Mouse (Mus musculus): ENCODE measurements around the gene Ric1. TPM values are rescaled to one million over a fixed set of nuclear protein-coding genes. Genes with fewer than 3 reads are reported as not detected.

The Ric1 gene
- total and polyA plus RNA-seq, 2 experiments from 2014 or later, result 12.0 to 39.5 TPM

- no peak for TF ChIP-seq CTCF (IDR thresholded peaks at IDR 0.05; ENCODE audit: low read depth)
- DNase-seq (ENCODE audit: low spot score) (no peak), ATAC-seq (no peak)
- no peaks in the 10 kb centered on the region for H3K4me1 ChIP-seq (ENCODE audit: insufficient read depth, low read length)
- no peak overlapping the region for H3K4me2 ChIP-seq (ENCODE audit: low read depth, low read length)
- WGBS, result 62% methylated on average over 9 of the region's 9 CpGs
- H3K36me3 ChIP-seq (ENCODE audit: insufficient read depth, low read length), result peaks cover 3% of the 10 kb centered on the region; the same call in 1 of the 2 replicates
- no peak overlapping the region for H3K4me3 ChIP-seq (ENCODE audit: low read length)
- H3K9ac ChIP-seq (replicated peaks; ENCODE audit: low read length), result no peak overlapping the region
- no peaks in the 10 kb centered on the region for H3K27me3 ChIP-seq (ENCODE audit: insufficient read depth, low read length)
- H3K9me3 ChIP-seq (ENCODE audit: low read length), result no peaks in the 10 kb centered on the region
- H3K27ac ChIP-seq, result no peak overlapping the region
These were observed 119.0 kb downstream of the Ric1 start for GRCm38 (mm10) chr19:29641055-29641454.

GRCm38 (mm10) chr19:29641510-29641909 lies 119.4 kb downstream of the Ric1 start:
- no peak overlapping the region for H3K9ac ChIP-seq (replicated peaks; ENCODE audit: low read length)
- H3K9me3 ChIP-seq (ENCODE audit: low read length), result no peaks in the 10 kb centered on the region
- TF ChIP-seq CTCF (IDR thresholded peaks at IDR 0.05; ENCODE audit: low read depth), result no peak
- H3K4me2 ChIP-seq (ENCODE audit: low read depth, low read length), result no peak overlapping the region
- peaks cover 3% of the 10 kb centered on the region; the same call in 1 of the 2 replicates for H3K36me3 ChIP-seq (ENCODE audit: insufficient read depth, low read length)
- H3K27ac ChIP-seq, result no peak overlapping the region
- no peak overlapping the region for H3K4me3 ChIP-seq (ENCODE audit: low read length)
- no peaks in the 10 kb centered on the region for H3K4me1 ChIP-seq (ENCODE audit: insufficient read depth, low read length)
- WGBS, result 67% methylated on average over 5 of the region's 5 CpGs
- H3K27me3 ChIP-seq (ENCODE audit: insufficient read depth, low read length), result no peaks in the 10 kb centered on the region
- ATAC-seq (no peak), DNase-seq (ENCODE audit: low spot score) (no peak)

- Histone ChIP-seq H3K4me3 (ENCODE audit: low read length) (no peak overlapping the region), H3K27me3 (ENCODE audit: insufficient read depth, low read length) (no peaks in the 10 kb centered on the region), H3K4me1 (ENCODE audit: insufficient read depth, low read length) (no peaks in the 10 kb centered on the region), H3K9ac (replicated peaks; ENCODE audit: low read length) (no peak overlapping the region), H3K36me3 (ENCODE audit: insufficient read depth, low read length) (peaks cover under 1% of the 10 kb centered on the region; the same call in 1 of the 2 replicates), H3K9me3 (ENCODE audit: low read length) (no peaks in the 10 kb centered on the region), H3K4me2 (ENCODE audit: low read depth, low read length) (no peak overlapping the region), H3K27ac (no peak overlapping the region)
- no peak for DNase-seq (ENCODE audit: low spot score)
- TF ChIP-seq CTCF (IDR thresholded peaks at IDR 0.05; ENCODE audit: low read depth), result no peak
- no peak for ATAC-seq
- WGBS, result 62% methylated on average over 6 of the region's 6 CpGs
These were observed 120.1 kb downstream of the Ric1 start for GRCm38 (mm10) chr19:29642211-29642610.

GRCm38 (mm10) chr19:29643194-29643922 lies 121.3 kb downstream of the Ric1 start:
- no peak overlapping the region for H3K4me2 ChIP-seq (ENCODE audit: low read depth, low read length)
- WGBS, result 79% methylated on average over 11 of the region's 11 CpGs
- DNase-seq (ENCODE audit: low spot score) (no peak), ATAC-seq (no peak)
- H3K27ac ChIP-seq, result no peak overlapping the region
- H3K9ac ChIP-seq (replicated peaks; ENCODE audit: low read length), result no peak overlapping the region
- no peaks in the 10 kb centered on the region; the same call in 1 of the 2 replicates for H3K36me3 ChIP-seq (ENCODE audit: insufficient read depth, low read length)
- H3K4me3 ChIP-seq (ENCODE audit: low read length), result no peak overlapping the region
- no peaks in the 10 kb centered on the region for H3K4me1 ChIP-seq (ENCODE audit: insufficient read depth, low read length)
- no peaks in the 10 kb centered on the region for H3K9me3 ChIP-seq (ENCODE audit: low read length)
- TF ChIP-seq CTCF (IDR thresholded peaks at IDR 0.05; ENCODE audit: low read depth), result no peak
- no peaks in the 10 kb centered on the region for H3K27me3 ChIP-seq (ENCODE audit: insufficient read depth, low read length)

- no peaks in the 10 kb centered on the region; the same call in 1 of the 2 replicates for H3K36me3 ChIP-seq (ENCODE audit: insufficient read depth, low read length)
- no peak overlapping the region for H3K9ac ChIP-seq (replicated peaks; ENCODE audit: low read length)
- H3K4me3 ChIP-seq (ENCODE audit: low read length), result no peak overlapping the region
- H3K27me3 ChIP-seq (ENCODE audit: insufficient read depth, low read length), result no peaks in the 10 kb centered on the region
- 95% methylated on average over 6 of the region's 6 CpGs for WGBS
- TF ChIP-seq CTCF (IDR thresholded peaks at IDR 0.05; ENCODE audit: low read depth), result peak; percentile 32; the same call in 1 of the 2 replicates
- H3K9me3 ChIP-seq (ENCODE audit: low read length), result no peaks in the 10 kb centered on the region
- no peak for DNase-seq (ENCODE audit: low spot score)
- no peak for ATAC-seq
- H3K4me2 ChIP-seq (ENCODE audit: low read depth, low read length), result no peak overlapping the region
- H3K27ac ChIP-seq, result no peak overlapping the region
- no peaks in the 10 kb centered on the region for H3K4me1 ChIP-seq (ENCODE audit: insufficient read depth, low read length)
These were observed 122.7 kb downstream of the Ric1 start for GRCm38 (mm10) chr19:29644747-29645146.

- 3% methylated on average over 86 of the region's 90 CpGs for WGBS
- DNase-seq (ENCODE audit: low spot score) (peak; percentile 94), ATAC-seq (peak; percentile 96)
- H3K4me2 ChIP-seq (ENCODE audit: low read depth, low read length), result peak within 1 kb of the TSS; percentile 68
- no peaks in the 10 kb centered on the region for H3K4me1 ChIP-seq (ENCODE audit: insufficient read depth, low read length)
- peak; percentile 90 for TF ChIP-seq CTCF (IDR thresholded peaks at IDR 0.05; ENCODE audit: low read depth)
- H3K27me3 ChIP-seq (ENCODE audit: insufficient read depth, low read length), result no peaks in the 10 kb centered on the region
- peak within 1 kb of the TSS; percentile 89 for H3K4me3 ChIP-seq (ENCODE audit: low read length)
- no peaks in the 10 kb centered on the region; the same call in 1 of the 2 replicates for H3K36me3 ChIP-seq (ENCODE audit: insufficient read depth, low read length)
- peak within 1 kb of the TSS; percentile 93 for H3K27ac ChIP-seq
- H3K9ac ChIP-seq (replicated peaks; ENCODE audit: low read length), result peak within 1 kb of the TSS; percentile 91
- H3K9me3 ChIP-seq (ENCODE audit: low read length), result no peaks in the 10 kb centered on the region
These were observed 125.8 kb downstream of the Ric1 start, which contains the start of gene Ermp1 for GRCm38 (mm10) chr19:29647651-29648549. Gene Ermp1 (minus strand): TSS chr19:29648415.

Data from hindbrain, postnatal 0 days (tissue).